Mouse (Mus musculus): Measurements from ENCODE around the gene Mbtps1. TPM values are rescaled to one million over a fixed set of nuclear protein-coding genes. Genes with fewer than 3 reads are reported as not detected.

Gene Mbtps1
- polyA plus RNA-seq, 1 experiment from 2014 or later = 96.3 TPM

DNA sequence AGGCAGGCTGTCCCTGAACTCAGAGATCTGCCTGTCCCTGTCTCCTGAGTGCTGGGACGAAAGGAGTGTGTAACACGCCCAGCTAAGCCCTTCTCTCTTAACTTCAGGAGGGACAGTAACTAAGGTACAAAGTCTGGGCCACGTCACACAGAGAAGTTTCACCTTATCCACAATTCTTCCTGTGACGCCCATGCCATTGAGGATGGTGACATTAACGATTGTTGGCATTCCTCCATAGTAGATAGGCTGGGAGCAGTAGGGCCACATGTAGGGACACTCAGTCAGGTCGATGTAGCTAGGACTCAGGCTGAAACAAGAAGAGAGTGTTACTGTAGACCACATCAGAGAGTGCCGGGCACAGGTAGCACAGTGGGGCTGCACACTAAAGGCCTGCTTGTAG, 29.8 kb downstream of the Mbtps1 start:
- no peaks in the 10 kb centered on the region for H3K27me3 ChIP-seq (replicated peaks)
- no peaks in the 10 kb centered on the region for H3K9me3 ChIP-seq
- no peak for ATAC-seq (ENCODE audit: insufficient read depth, low FRiP score, low read depth)
- H3K9ac ChIP-seq = no peak overlapping the region
- H3K4me1 ChIP-seq = no peaks in the 10 kb centered on the region
- H3K27ac ChIP-seq = no peak overlapping the region
- WGBS = 95% methylated on average over 7 of the region's 7 CpGs
- H3K4me3 ChIP-seq (replicated peaks) = no peak overlapping the region
- peaks cover 72% of the 10 kb centered on the region for H3K36me3 ChIP-seq
- no peak overlapping the region for H3K4me2 ChIP-seq

DNA sequence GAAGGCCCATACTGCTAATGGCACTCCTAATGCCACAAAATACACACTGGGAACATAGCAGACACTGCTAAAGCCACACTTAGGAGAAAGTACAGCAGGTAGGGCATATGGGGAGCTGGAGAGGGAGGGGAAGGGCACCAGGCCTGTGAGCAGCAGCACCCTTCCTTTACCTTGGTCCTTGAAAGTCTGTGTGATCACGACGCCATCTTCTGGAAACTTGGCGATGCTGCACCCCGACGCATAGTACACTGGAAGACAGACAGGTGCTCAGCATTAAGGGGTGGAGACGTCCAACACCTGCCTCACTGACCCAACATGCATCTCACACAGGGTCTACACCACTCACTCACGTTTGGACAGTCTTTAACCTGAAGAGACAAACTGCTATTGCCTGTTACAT, 38.4 kb downstream of the Mbtps1 start:
- Histone ChIP-seq H3K4me2 (no peak overlapping the region), H3K4me3 (replicated peaks) (no peak overlapping the region), H3K9ac (no peak overlapping the region), H3K4me1 (no peaks in the 10 kb centered on the region), H3K36me3 (peaks cover 84% of the 10 kb centered on the region), H3K9me3 (no peaks in the 10 kb centered on the region), H3K27ac (no peak overlapping the region), H3K27me3 (replicated peaks) (no peaks in the 10 kb centered on the region)
- no peak for ATAC-seq (ENCODE audit: insufficient read depth, low FRiP score, low read depth)
- WGBS = 72% methylated on average over 7 of the region's 7 CpGs

DNA sequence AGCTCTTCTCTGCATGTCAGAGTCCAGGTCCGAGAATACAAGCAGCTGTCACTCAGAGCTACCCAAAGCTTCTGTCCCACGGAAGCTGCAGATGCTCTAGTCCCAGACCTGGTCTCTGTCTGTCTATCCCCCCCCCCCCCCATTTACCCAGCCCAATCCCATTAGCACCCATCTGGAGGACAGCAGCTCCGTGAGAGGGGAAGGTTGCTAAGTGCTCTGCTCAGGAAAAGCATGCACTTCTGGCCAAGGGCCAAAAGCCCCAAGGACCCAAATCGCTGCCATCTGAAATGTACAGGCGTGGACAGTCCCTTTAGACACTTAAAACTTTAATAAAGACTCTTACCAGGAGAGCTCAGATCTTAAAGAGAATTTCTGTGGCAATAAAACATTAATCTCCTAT, 41.9 kb downstream of the Mbtps1 start:
- no peak for ATAC-seq (ENCODE audit: insufficient read depth, low FRiP score, low read depth)
- WGBS = 64% methylated on average over 5 of the region's 5 CpGs
- no peak overlapping the region for H3K9ac ChIP-seq
- H3K9me3 ChIP-seq = no peaks in the 10 kb centered on the region
- no peaks in the 10 kb centered on the region for H3K27me3 ChIP-seq (replicated peaks)
- H3K27ac ChIP-seq = no peak overlapping the region
- H3K4me3 ChIP-seq (replicated peaks) = no peak overlapping the region
- H3K36me3 ChIP-seq = peaks cover 80% of the 10 kb centered on the region
- H3K4me2 ChIP-seq = no peak overlapping the region
- H3K4me1 ChIP-seq = no peaks in the 10 kb centered on the region

DNA sequence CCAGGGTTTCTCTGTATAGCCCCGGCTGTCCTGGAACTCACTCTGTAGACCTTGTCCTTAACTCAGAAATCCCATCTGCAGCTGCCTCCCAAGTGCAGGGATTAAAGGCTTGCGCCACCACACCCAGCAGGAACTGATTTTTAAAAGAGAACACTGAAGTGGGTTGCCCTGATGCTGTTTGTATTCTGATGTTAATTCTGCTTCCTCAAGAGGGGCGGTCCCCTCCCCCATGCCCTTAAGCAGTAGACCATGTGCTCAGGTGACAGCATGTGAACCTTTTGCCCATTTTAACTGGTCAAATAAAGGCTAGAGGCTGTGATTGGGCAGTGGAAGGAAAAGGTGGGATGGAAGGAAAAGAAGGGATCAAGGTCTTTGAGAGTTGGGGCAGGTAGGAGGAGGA, 42.8 kb downstream of the Mbtps1 start:
- no peak overlapping the region for H3K4me3 ChIP-seq (replicated peaks)
- no peak overlapping the region for H3K27ac ChIP-seq
- H3K4me2 ChIP-seq = no peak overlapping the region
- no peaks in the 10 kb centered on the region for H3K27me3 ChIP-seq (replicated peaks)
- WGBS = 74% methylated on average over 3 of the region's 3 CpGs
- no peaks in the 10 kb centered on the region for H3K9me3 ChIP-seq
- H3K4me1 ChIP-seq = no peaks in the 10 kb centered on the region
- no peak overlapping the region for H3K9ac ChIP-seq
- H3K36me3 ChIP-seq = peaks cover 77% of the 10 kb centered on the region
- ATAC-seq (ENCODE audit: insufficient read depth, low FRiP score, low read depth) = no peak

DNA sequence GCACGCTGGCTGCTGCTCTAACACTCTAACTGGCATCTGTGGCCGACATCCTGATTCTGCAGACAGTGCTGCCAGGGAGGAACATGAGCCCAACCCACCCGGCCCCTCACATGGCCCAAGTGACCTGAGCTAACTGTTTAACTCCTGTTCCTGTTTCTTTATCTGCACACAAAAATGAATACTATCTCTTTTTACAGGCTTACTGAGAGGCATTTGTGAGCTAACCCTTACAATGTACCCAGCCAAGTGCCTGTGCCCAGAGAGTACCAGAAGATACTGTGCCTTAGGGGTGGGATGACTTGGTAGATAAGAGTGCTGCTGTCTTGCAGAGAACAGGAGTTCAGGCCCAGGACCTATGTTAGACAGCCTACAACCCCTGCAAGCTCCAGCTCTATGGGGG, 43.6 kb downstream of the Mbtps1 start:
- no peak overlapping the region for H3K4me2 ChIP-seq
- H3K27ac ChIP-seq = no peak overlapping the region
- 83% methylated on average over 3 of the region's 3 CpGs for WGBS
- no peak overlapping the region for H3K4me3 ChIP-seq (replicated peaks)
- H3K4me1 ChIP-seq = no peaks in the 10 kb centered on the region
- H3K27me3 ChIP-seq (replicated peaks) = no peaks in the 10 kb centered on the region
- H3K9ac ChIP-seq = no peak overlapping the region
- H3K36me3 ChIP-seq = peaks cover 77% of the 10 kb centered on the region
- no peaks in the 10 kb centered on the region for H3K9me3 ChIP-seq
- ATAC-seq (ENCODE audit: insufficient read depth, low FRiP score, low read depth) = no peak

- Histone ChIP-seq H3K4me2 (no peak overlapping the region), H3K27ac (no peak overlapping the region), H3K27me3 (replicated peaks) (no peaks in the 10 kb centered on the region), H3K36me3 (peaks cover 76% of the 10 kb centered on the region), H3K9me3 (no peaks in the 10 kb centered on the region), H3K4me3 (replicated peaks) (no peak overlapping the region), H3K9ac (no peak overlapping the region), H3K4me1 (no peaks in the 10 kb centered on the region)
- ATAC-seq (ENCODE audit: insufficient read depth, low FRiP score, low read depth) = no peak
- WGBS = 88% methylated on average over 4 of the region's 4 CpGs
These were observed 45.1 kb downstream of the Mbtps1 start for GRCm38 (mm10) chr8:119513405-119513804.

GRCm38 (mm10) chr8:119511722-119512121, 46.8 kb downstream of the Mbtps1 start:
- Histone ChIP-seq H3K27me3 (replicated peaks) (no peaks in the 10 kb centered on the region), H3K4me3 (replicated peaks) (no peak overlapping the region), H3K27ac (no peak overlapping the region), H3K4me2 (no peak overlapping the region), H3K36me3 (peaks cover 74% of the 10 kb centered on the region), H3K9ac (no peak overlapping the region), H3K4me1 (no peaks in the 10 kb centered on the region), H3K9me3 (no peaks in the 10 kb centered on the region)
- ATAC-seq (ENCODE audit: insufficient read depth, low FRiP score, low read depth) = no peak
- WGBS = 91% methylated on average over 7 of the region's 7 CpGs

DNA sequence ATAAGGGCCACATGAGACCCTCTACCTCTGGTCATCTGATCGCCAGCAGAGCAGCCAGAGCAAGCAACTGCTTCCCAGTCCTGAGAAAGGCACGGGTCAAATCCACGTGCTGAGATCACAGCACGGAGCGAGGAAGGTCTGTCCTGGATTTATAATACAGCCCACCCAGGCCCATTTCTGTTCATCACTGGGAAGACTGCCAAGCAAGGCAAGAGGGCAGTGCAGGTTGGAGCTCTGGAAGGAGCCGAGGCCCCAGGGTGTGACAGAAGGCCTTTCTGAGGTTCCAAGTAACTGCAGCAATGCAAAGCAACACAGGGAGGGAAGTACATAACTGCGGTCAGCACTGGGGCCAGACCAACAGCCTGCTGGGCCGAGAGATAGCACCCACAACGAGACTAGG, 48.1 kb downstream of the Mbtps1 start:
- Histone ChIP-seq H3K4me2 (no peak overlapping the region), H3K27ac (no peak overlapping the region), H3K4me1 (no peaks in the 10 kb centered on the region), H3K4me3 (replicated peaks) (no peak overlapping the region), H3K27me3 (replicated peaks) (no peaks in the 10 kb centered on the region), H3K9me3 (no peaks in the 10 kb centered on the region), H3K36me3 (peaks cover 72% of the 10 kb centered on the region), H3K9ac (no peak overlapping the region)
- no peak for ATAC-seq (ENCODE audit: insufficient read depth, low FRiP score, low read depth)
- WGBS = 82% methylated on average over 9 of the region's 9 CpGs

DNA sequence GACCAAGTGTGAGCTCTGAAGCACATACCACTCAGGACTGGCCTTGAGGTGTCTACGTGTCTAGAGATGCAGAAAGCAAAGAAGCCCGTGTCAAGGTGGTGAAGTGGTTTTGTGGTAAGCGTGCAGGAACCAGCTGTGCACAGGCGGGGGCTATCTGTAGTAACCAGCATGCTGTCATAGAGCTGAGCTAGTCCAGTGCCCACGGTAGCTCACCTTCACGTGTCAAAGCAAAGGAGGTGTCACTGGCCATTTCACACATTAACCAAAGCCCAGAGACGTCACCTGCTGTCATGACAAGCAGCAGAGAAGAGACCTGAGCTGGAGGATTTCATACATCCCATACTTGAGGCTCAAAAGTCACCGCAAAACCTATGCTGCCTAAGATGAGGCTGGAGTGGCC, 52.4 kb downstream of the Mbtps1 start:
- no peak for ATAC-seq (ENCODE audit: insufficient read depth, low FRiP score, low read depth)

DNA sequence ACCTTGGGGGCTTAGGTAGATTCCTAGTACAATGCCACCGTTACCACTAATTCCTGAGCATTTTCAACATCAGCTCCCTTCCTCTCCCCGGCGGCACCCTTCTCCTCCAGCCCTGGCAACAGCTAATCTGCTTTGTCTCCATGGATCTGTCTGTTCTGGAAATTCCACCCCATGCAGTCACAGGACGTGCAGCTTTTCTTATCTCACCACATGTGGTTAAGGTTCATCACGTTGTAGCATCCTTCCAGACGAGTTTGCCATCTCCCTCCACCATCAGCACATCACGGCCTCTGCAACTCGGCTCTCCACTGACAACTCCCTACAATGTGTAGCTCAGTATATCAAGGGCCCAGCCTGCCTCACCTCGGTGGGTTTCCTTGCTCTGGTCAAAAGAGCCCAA, 53.0 kb downstream of the Mbtps1 start:
- H3K4me3 ChIP-seq (replicated peaks) = no peak overlapping the region
- H3K27ac ChIP-seq = no peak overlapping the region
- peaks cover 3% of the 10 kb centered on the region; the same call in 1 of the 2 replicates for H3K4me1 ChIP-seq
- no peaks in the 10 kb centered on the region for H3K27me3 ChIP-seq (replicated peaks)
- no peak for ATAC-seq (ENCODE audit: insufficient read depth, low FRiP score, low read depth)
- H3K9ac ChIP-seq = no peak overlapping the region
- H3K4me2 ChIP-seq = no peak overlapping the region
- no peaks in the 10 kb centered on the region for H3K9me3 ChIP-seq
- 42% methylated on average over 9 of the region's 9 CpGs for WGBS
- peaks cover 35% of the 10 kb centered on the region for H3K36me3 ChIP-seq

More for the DNA sequence above, 52.4 kb downstream of the Mbtps1 start:
- Histone ChIP-seq H3K36me3 (peaks cover 39% of the 10 kb centered on the region), H3K9ac (no peak overlapping the region), H3K9me3 (no peaks in the 10 kb centered on the region), H3K4me2 (no peak overlapping the region), H3K27ac (no peak overlapping the region), H3K27me3 (replicated peaks) (no peaks in the 10 kb centered on the region), H3K4me1 (peaks cover 3% of the 10 kb centered on the region; the same call in 1 of the 2 replicates), H3K4me3 (replicated peaks) (no peak overlapping the region)
- 78% methylated on average over 8 of the region's 8 CpGs for WGBS

GRCm38 (mm10) chr8:119503191-119503767, 55.3 kb downstream of the Mbtps1 start:
- no peak for ATAC-seq (ENCODE audit: insufficient read depth, low FRiP score, low read depth)

DNA sequence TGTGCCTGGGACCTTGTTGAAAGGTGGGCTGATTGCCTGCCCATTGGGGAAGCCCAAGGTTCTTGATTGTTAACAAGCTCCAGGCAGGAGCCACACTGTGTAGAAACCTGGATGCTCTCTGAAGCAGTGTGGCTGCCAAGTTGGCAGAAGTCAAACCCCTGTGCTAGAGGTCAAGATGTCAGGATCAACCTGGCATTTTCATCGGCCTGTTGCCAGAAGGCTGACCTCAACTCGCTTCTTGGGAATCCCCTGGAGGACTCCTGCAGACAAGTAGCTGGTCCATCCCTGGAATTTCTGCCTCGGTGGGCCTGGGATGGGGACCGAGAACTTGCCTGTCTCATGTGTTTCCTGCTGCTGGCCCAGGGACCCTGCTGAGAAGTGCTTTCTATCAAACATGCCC, 56.4 kb downstream of the Mbtps1 start:
- H3K4me3 ChIP-seq (replicated peaks) = no peak overlapping the region
- no peak for ATAC-seq (ENCODE audit: insufficient read depth, low FRiP score, low read depth)
- H3K4me1 ChIP-seq = peaks cover 3% of the 10 kb centered on the region; the same call in 1 of the 2 replicates
- H3K27me3 ChIP-seq (replicated peaks) = no peaks in the 10 kb centered on the region
- H3K4me2 ChIP-seq = no peak overlapping the region
- H3K36me3 ChIP-seq = peaks cover 5% of the 10 kb centered on the region; the same call in 1 of the 2 replicates
- H3K9me3 ChIP-seq = no peaks in the 10 kb centered on the region
- 36% methylated on average over 4 of the region's 4 CpGs for WGBS
- H3K9ac ChIP-seq = no peak overlapping the region
- no peak overlapping the region for H3K27ac ChIP-seq

More at GRCm38 (mm10) chr8:119503191-119503767, 55.3 kb downstream of the Mbtps1 start:
- no peaks in the 10 kb centered on the region for H3K9me3 ChIP-seq
- no peak overlapping the region for H3K27ac ChIP-seq
- H3K4me2 ChIP-seq = no peak overlapping the region
- WGBS = 41% methylated on average over 10 of the region's 10 CpGs
- H3K4me1 ChIP-seq = peaks cover 3% of the 10 kb centered on the region; the same call in 1 of the 2 replicates
- H3K27me3 ChIP-seq (replicated peaks) = no peaks in the 10 kb centered on the region
- H3K36me3 ChIP-seq = peaks cover 14% of the 10 kb centered on the region; the same call in 1 of the 2 replicates
- no peak overlapping the region for H3K9ac ChIP-seq
- no peak overlapping the region for H3K4me3 ChIP-seq (replicated peaks)

DNA sequence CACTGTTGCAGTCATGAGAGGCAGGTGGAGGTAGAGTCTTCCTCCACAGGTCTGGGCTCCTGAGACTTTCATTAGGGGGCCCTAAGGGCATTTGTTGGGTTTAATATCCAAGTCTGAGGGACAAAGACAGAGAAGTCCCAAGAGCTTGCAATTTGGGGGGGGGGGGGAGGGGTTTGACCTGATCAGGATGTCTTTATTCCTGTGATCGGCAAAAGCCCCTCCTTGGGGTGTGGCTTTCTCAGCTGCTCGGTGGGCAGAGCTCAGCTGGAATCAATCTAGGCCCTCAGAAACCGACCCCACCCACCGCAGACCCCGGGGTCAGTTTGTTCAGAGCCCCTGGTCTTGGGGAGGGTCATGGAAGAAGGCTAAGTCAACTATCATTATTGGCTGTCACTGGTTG, 56.9 kb downstream of the Mbtps1 start, which contains the start of gene Slc38a8:
Gene Slc38a8, minus strand, starts transcription at position 101 of the 400 bp plus-strand sequence.
- WGBS = 34% methylated on average over 5 of the region's 5 CpGs
- no peak within 1 kb of the TSS for H3K9ac ChIP-seq
- H3K4me1 ChIP-seq = peaks cover 3% of the 10 kb centered on the region; the same call in 1 of the 2 replicates
- no peak within 1 kb of the TSS for H3K4me3 ChIP-seq (replicated peaks)
- no peaks in the 10 kb centered on the region for H3K9me3 ChIP-seq
- no peak within 1 kb of the TSS for H3K27ac ChIP-seq
- H3K4me2 ChIP-seq = no peak within 1 kb of the TSS
- H3K27me3 ChIP-seq (replicated peaks) = no peaks in the 10 kb centered on the region
- no peak for ATAC-seq (ENCODE audit: insufficient read depth, low FRiP score, low read depth)
- H3K36me3 ChIP-seq = peaks cover 4% of the 10 kb centered on the region; the same call in 1 of the 2 replicates
